Mouse (Mus musculus) lung, postnatal 14 days (tissue): ENCODE measurements around the gene Cald1.

ENCODE experiments used
- DNase-seq: peaks from one replicate; pipeline ENCODE4 v3.0.0; 2021

Cald1 gene

DNA sequence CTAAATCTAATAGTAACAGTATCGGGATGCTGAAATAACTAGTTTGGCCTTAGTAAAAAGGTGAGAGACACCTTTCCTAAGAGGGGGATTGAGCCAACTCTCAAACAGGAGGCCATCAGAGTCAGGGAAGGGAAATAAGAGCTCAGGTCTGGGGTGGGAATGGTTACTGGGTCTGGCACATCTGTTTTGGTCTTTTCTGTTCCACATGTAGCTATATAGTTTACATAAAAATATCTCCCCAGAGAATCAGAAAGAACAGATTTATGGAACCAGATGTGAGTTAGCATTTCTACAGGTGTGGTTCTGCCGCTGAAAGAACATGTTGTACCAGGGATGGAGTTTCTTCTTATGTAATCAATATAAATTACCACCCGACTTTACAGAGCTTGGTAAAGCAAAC is 17.1 kb downstream of the Cald1 start:
- no peak for DNase-seq

GRCm38 (mm10) chr6:34619494-34619893 is 21.2 kb downstream of the Cald1 start:
- no peak for DNase-seq

DNA sequence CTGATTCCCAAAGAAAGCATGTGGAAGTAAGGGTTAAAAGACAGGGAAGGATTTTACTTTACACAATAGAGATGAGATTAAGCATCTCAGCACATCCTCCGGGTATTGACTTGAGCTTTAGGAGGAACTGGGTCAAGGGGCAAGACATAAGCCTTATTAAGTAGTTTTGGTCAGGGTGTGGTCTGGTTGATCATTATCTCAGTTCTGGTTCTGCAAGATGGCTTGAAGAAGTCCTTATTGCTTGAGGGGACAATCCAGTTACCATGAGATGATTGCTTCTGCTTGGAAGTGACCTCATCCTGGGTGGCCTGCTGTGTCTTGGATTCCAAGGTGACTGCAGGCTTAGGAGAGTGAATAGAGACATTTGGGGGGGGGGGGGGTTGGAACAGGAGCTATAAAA is 21.9 kb downstream of the Cald1 start:
- no peak for DNase-seq

- no peak for DNase-seq
Observed at GRCm38 (mm10) chr6:34622865-34623264, 24.6 kb downstream of the Cald1 start.

DNA sequence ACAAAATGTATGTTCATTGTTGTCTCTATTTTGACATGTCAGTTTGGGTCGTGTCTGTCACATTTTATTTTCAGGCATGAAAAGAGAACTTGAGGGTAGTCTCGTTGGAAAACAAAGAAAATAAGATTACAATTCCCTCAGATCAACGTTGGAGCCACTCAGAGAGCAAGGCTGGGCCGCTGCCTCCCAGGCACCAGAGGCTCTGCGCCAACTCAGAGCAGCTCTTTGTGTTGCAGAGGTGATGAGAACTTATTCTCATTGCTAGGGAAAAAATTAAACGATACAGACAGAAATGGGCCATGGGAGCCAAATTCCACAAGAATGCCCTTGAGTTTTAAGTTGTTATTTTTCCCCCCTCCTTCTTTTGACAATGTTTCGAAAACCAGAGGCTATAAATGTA is 25.0 kb downstream of the Cald1 start:
- no peak for DNase-seq

DNA sequence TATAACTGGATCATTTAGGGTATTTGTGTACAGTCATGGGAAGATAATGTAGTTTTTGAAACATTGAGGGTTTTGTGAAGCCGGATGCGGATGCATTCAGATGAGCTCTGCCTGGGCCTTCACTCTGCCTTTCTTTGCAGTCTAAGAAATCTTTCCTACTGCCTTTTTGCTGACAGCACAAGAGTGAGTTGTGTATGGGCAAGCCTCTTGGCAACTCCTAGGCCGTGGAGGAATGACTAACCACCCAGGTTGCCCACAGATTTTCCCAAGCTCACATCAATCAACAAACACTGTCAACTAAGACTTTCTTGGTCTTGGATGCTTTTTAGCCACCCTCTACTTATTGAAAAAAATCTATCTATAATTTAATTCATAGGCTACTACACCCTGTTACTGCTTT is 26.2 kb downstream of the Cald1 start:
- no peak for DNase-seq

GRCm38 (mm10) chr6:34626586-34627245 is 28.4 kb downstream of the Cald1 start:
- DNase-seq = no peak

GRCm38 (mm10) chr6:34628131-34628530 is 29.8 kb downstream of the Cald1 start:
- no peak for DNase-seq

DNA sequence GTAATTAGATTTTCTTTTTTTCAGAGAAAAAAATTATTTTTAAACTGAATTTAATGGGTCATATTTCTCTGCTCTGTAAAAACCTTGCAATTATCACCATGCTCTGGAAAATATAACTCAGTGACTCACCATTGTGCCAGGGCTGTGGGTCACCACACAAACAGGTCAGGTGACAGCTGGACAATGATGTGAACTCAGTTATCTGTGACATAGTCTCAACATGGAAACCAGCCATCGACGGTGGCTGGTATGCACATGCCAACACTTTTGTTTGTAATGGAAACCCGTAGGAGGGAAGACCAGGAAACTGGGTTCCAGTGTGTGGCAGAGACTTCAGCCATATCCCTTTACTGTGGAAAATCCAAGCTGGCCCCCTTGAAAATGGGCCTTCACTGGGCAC is 35.5 kb downstream of the Cald1 start:
- DNase-seq = no peak

DNA sequence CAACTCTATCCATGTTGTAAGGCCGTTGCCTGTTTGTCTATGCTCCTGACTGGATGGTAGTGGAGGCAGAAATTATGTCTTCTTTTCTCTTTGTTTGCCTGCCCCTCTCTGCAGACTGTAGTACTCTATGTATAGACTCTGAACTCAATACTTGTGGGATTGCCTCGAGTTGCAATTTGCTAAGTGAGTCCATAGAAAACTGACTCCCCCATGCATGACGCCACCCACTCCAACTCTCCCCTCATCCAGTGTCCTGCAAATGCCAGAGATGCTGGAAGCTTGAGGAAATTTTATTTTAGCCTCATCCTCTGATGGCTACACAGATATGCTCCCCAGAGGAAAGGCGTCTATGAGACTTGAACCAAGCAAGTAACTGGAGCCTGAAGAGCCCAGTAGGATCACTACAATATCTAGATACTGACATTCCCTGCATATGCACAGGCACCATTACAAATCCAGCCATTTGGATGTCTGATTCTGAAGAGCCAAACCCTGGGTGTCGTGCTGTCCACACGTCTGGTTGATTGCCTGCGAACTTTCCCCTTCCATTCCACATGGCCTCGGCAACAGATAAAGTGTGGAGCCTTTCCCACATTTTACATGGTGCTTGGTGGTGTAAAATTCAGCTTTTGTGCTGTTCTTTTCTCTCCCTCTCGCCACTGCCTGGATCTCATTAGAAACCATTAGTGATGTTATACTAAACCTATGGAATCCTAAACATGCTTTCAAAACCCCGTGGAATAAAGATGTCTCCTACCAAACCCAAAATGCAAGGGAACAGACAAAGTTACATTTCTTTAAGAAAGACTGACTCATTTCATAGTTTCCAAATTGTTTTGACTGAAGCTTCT is 39.5 kb downstream of the Cald1 start:
- DNase-seq = no peak

DNA sequence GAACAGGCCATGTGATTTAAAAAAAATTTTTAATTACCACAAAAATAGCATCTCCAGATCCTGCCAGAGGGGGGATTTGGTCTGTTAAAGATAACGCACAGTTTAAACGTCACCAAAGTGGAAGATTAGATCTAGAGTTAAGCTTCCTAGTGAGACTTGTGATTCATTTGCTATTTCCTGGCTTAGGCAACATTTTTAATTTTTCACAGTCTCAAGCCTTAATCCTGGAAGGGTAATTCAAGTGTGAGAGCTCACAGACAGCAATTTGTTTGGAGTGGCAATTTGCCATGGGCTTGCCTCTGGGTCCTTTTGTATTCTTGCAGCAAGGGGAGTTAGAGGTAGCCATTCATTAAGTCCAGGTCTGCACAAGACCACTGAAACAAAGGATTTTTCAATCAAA is 40.4 kb downstream of the Cald1 start:
- DNase-seq = no peak

DNA sequence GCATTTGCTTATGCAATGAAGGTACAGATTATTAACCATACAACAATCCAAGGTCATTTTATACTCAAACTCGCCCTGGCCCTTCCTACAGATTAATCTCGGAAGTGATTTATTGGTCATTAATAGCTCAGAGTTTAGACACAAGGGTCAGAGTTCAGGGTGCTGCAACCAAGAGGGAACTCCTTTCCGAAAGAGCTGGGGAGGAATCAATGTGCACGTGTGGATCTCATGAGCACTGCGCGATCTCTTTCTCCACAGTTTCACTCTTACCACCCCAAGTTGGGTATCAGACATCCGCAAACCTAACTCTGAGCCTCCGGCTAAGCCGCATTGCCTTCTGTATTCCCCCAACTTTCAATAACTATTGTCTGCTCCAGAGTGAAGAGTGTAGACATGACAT is 41.9 kb downstream of the Cald1 start:
- no peak for DNase-seq

- DNase-seq = no peak
Observed at GRCm38 (mm10) chr6:34641081-34641480, 42.8 kb downstream of the Cald1 start.

- no peak for DNase-seq
Observed at GRCm38 (mm10) chr6:34642075-34642547, 43.8 kb downstream of the Cald1 start.

GRCm38 (mm10) chr6:34648017-34648787 is 49.9 kb downstream of the Cald1 start:
- no peak for DNase-seq

DNA sequence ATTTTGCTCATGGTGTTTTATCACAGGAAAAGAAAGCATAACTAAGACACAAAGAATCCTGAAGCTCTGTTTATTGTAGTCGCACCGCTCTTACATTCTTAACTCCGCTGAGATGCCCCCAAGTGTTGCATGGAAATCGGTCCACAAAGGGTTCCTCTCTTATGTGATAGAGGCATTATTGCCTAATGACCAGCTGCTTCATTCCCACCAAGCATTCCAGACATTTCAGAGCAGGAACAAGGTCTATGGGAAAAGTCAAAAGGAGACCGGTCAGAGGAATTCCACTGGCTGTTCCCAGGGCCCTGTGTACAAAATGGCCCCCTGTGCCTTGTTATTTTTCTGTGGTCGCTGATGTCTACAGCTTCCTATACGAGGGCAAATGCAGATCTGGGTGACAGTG is 53.0 kb downstream of the Cald1 start:
- DNase-seq = no peak

GRCm38 (mm10) chr6:34655719-34656118 is 57.4 kb downstream of the Cald1 start:
- DNase-seq = no peak

GRCm38 (mm10) chr6:34658791-34659190 is 60.5 kb downstream of the Cald1 start:
- no peak for DNase-seq

DNA sequence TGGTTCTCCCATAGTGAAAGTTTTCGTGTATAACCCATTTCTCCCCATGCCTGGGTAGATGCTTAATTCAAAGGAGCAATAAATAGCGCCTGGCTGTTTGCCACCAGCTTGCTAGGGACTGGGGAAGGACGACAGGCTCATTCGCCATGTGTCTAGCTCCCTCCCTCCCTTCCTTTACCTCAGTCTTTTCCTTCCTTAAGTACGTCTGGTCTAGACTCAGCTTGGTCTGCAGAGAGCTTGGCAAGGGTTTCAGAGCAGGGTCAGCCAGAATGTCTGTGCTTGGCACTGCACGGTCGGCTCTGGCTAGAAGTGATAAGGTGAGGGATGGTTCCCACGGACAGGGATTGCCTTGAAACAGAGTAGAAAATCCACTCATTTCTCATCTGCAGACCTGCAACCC is 62.4 kb downstream of the Cald1 start:
- peak; percentile 18 for DNase-seq

DNA sequence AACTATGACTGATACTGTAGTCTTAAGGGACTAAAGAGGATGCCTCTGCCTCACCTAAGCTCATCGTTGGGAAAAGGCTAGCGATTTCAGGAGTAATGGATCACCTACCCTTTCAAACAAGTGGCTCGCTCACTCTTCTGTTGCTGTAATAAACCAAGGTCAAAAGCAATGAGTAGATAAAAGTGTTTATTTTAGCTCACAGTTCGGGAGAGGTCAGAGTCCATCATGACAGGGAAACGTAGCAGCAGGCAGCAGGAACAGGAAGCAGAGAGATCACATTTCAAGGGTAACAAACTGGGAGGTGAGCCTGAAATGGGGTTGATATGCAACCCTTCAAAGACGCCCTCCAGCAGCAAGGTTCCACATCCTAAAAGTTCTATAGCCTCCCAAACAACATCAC is 64.3 kb downstream of the Cald1 start:
- DNase-seq = no peak

DNA sequence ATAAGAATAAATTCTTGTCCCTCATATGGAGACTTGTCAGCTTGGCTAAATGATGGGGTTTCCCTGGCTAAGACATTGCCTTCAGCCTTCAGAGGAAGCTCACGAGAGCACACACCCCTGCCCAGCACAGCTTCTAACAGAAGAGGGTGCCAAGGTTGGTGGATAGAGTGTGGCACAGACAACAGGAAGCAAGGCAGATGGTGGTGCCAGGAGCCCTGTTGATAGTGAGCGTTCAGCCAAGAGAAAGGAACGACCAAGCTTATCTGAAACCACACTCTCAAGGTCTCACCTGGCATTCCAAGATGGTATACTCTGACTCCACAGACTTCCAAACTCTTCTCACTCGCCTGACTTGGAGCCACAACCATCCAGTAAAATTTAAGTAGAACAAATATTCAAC is 66.0 kb downstream of the Cald1 start:
- no peak for DNase-seq

DNA sequence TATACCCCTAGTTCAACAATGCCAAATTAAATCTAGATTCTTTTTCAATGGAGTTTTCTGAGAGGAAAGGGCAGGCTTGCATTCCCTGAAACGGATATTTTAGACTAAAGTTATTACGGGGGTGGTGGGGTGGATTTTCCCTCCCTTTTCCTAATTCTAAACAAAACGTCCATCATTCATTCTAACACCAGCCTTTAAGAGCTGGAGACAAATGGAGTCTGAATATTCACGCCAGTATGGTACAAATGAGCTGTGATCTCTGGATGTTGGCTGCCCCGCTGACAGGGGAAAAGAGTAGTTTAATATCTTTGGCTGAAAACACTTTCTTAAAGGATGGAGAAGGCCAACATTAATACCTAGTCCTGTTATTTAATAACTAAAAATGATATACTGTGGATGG is 66.4 kb downstream of the Cald1 start:
- no peak for DNase-seq

DNA sequence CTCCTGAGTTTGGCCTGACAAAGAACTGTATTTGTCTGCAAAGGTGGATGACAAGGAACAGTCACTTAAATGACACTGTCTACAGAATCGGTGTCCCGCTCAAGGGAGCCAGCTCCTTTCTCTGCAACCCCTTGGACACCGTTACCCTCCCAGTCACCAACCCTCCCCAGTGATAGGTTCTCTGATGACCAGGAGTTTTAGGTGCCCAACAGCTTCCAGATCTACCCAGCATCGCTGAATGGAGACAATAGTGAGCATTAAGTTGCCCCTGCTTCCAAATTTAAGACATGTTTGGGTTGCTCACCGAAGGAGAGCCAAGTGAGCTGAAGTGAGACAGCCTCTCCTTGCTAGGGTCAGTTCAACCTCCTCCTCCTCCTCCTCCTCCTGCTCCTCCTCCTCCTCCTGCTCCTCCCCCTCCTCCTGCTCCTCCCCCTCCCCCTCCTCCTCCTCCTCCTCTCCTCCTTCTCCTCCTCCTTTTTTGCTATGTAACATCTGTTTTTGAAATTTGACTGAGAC is 70.5 kb downstream of the Cald1 start:
- no peak for DNase-seq
